Mouse (Mus musculus) ES-E14 (cell line): ENCODE results near the gene Hs3st1. TPM values are rescaled to one million over a fixed set of nuclear protein-coding genes. Genes with fewer than 3 reads are reported as not detected.

Experiments used
- DNase-seq: peaks from one replicate; pipeline ENCODE4 v3.0.0-alpha.2; 2013; ENCODE audit warnings: low read depth, low spot score
- H3K27ac ChIP-seq: 2 replicates; pipeline ENCODE4 v1.5.1; 2012; ENCODE audit warnings: low read depth, mild to moderate bottlenecking, low read length, moderate library complexity, mixed read lengths; ENCODE audit not compliant: poor library complexity, insufficient read depth, severe bottlenecking
- H3K36me3 ChIP-seq: 2 replicates; pipeline ENCODE4 v1.6.1; 2012; ENCODE audit warnings: mild to moderate bottlenecking, low read length, moderate library complexity, mixed read lengths; ENCODE audit not compliant: control insufficient read depth, poor library complexity, insufficient read depth, severe bottlenecking
- H3K4me1 ChIP-seq, 2 experiments: fragments of 150-350 bp in 1 of 2; sonication (generic) in 1 of 2; 2 replicates each; pipeline ENCODE4 v1.6.1; 2012; ENCODE audit warnings: low read length in 2 of 2, mild to moderate bottlenecking in 1 of 2, mixed read lengths in 1 of 2; ENCODE audit not compliant: control insufficient read depth in 2 of 2, insufficient read depth in 2 of 2, poor library complexity in 1 of 2
- H3K4me3 ChIP-seq, 2 experiments: fragments of 150-350 bp in 1 of 2; sonication (generic) in 1 of 2; 2 replicates each; pipeline ENCODE4 v1.5.1; 2012; ENCODE audit warnings: low read length in 2 of 2, low read depth in 1 of 2, mild to moderate bottlenecking in 1 of 2, mixed read lengths in 1 of 2; ENCODE audit not compliant: insufficient read depth in 1 of 2, poor library complexity in 1 of 2, severe bottlenecking in 1 of 2
- H3K9ac ChIP-seq: 2 replicates; pipeline ENCODE4 v1.6.1; 2012; ENCODE audit warnings: low read depth, mild to moderate bottlenecking, low read length, mixed read lengths; ENCODE audit not compliant: poor library complexity, insufficient read depth, severe bottlenecking
- H3K9me3 ChIP-seq: fragments of 150-350 bp; sonication (generic); 2 replicates; pipeline ENCODE4 v1.6.1; 2012; ENCODE audit warnings: low read depth, mild to moderate bottlenecking, low read length; ENCODE audit not compliant: control insufficient read depth, insufficient read depth
- CHD2 ChIP-seq: IDR thresholded peaks from 2 replicates; pipeline ENCODE4 v1.6.1; 2014; ENCODE audit warnings: mild to moderate bottlenecking, low read depth, low read length, inconsistent platforms
- HCFC1 ChIP-seq: IDR thresholded peaks from 2 replicates; pipeline ENCODE4 v1.6.1; 2012; ENCODE audit warnings: low read length, inconsistent platforms, borderline replicate concordance; ENCODE audit not compliant: insufficient read depth
- MAFK ChIP-seq: IDR thresholded peaks from 2 replicates; pipeline ENCODE4 v1.6.1; 2014; ENCODE audit warnings: mild to moderate bottlenecking, low read depth, low read length, inconsistent platforms; ENCODE audit not compliant: insufficient read depth
- ZC3H11A ChIP-seq: IDR thresholded peaks from 2 replicates; pipeline ENCODE4 v1.6.1; 2012; ENCODE audit warnings: low read depth, mild to moderate bottlenecking, inconsistent platforms, low read length, borderline replicate concordance
- ZNF384 ChIP-seq: IDR thresholded peaks from 2 replicates; pipeline ENCODE4 v1.6.1; 2012; ENCODE audit warnings: low read depth, low read length, inconsistent platforms
- in situ Hi-C, 2 experiments: fragments of 600-800 bp; cut with MboI; formaldehyde crosslinking; loops; one replicate each; pipeline ENCODE4 v1.15.1; 2025; ENCODE audit warnings: low sequenced_read_pairs in 2 of 2, inconsistent platforms in 1 of 2; ENCODE audit not compliant: unreplicated experiment in 2 of 2
- total RNA-seq: library from RNA; depleted of rRNA; stranded (reverse); fragments of 300-350 nt; gene quantifications from 2 replicates; pipeline ENCODE4 v1.2.3, GENCODE M21; 2012

Hs3st1 gene
- total RNA-seq, 1 experiment = 6.9 TPM

GRCm38 (mm10) chr5:39633206-39633605 lies 122.1 kb downstream of the Hs3st1 start:
- in situ Hi-C loops = loop anchor here (25.0 kb wide), 1 partner anchor 846 kb away; no protein-coding TSS in a partner anchor
- Histone ChIP-seq H3K36me3 (no peaks in the 10 kb centered on the region), H3K4me3 (no peak overlapping the region), H3K9ac (no peak overlapping the region), H3K9me3 (no peaks in the 10 kb centered on the region), H3K4me1 (no peaks in the 10 kb centered on the region), H3K27ac (no peak overlapping the region)
- DNase-seq = no peak
- no peak for TF ChIP-seq CHD2

- in situ Hi-C loops = loop anchor here (25.0 kb wide), 1 partner anchor 844 kb away; no protein-coding TSS in a partner anchor
- Histone ChIP-seq H3K4me1 (no peaks in the 10 kb centered on the region), H3K27ac (no peak overlapping the region), H3K36me3 (no peaks in the 10 kb centered on the region), H3K9ac (no peak overlapping the region), H3K9me3 (no peaks in the 10 kb centered on the region), H3K4me3 (no peak overlapping the region)
- no peak for TF ChIP-seq CHD2
- TF ChIP-seq ZNF384 = no peak
- no peak for TF ChIP-seq ZC3H11A
- no peak for TF ChIP-seq HCFC1
- no peak for TF ChIP-seq MAFK
- DNase-seq = no peak
Observed at GRCm38 (mm10) chr5:39630841-39631240, 124.4 kb downstream of the Hs3st1 start.

GRCm38 (mm10) chr5:39625037-39625473 lies 130.2 kb downstream of the Hs3st1 start:
- no peak overlapping the region for H3K9ac ChIP-seq
- TF ChIP-seq CHD2 (no peak), HCFC1 (no peak), ZNF384 (no peak), MAFK (no peak), ZC3H11A (no peak)
- DNase-seq = no peak
- H3K36me3 ChIP-seq = no peaks in the 10 kb centered on the region
- H3K27ac ChIP-seq = no peak overlapping the region
- H3K4me3 ChIP-seq = no peak overlapping the region
- in situ Hi-C loops = loop anchor here (25.0 kb wide), 1 partner anchor 838 kb away; no protein-coding TSS in a partner anchor
- no peaks in the 10 kb centered on the region for H3K4me1 ChIP-seq
- H3K9me3 ChIP-seq = no peaks in the 10 kb centered on the region

- Histone ChIP-seq H3K9ac (no peak overlapping the region), H3K4me3 (no peak overlapping the region), H3K36me3 (no peaks in the 10 kb centered on the region), H3K27ac (no peak overlapping the region), H3K4me1 (no peaks in the 10 kb centered on the region), H3K9me3 (no peaks in the 10 kb centered on the region)
- no peak for DNase-seq
- in situ Hi-C loops = no loop called here
- TF ChIP-seq ZC3H11A (no peak), HCFC1 (no peak), MAFK (no peak), ZNF384 (no peak), CHD2 (no peak)
Observed at GRCm38 (mm10) chr5:39624218-39624590, 131.1 kb downstream of the Hs3st1 start.
